Mouse (Mus musculus): ENCODE results near the gene 4930402H24Rik.

Gene 4930402H24Rik

DNA sequence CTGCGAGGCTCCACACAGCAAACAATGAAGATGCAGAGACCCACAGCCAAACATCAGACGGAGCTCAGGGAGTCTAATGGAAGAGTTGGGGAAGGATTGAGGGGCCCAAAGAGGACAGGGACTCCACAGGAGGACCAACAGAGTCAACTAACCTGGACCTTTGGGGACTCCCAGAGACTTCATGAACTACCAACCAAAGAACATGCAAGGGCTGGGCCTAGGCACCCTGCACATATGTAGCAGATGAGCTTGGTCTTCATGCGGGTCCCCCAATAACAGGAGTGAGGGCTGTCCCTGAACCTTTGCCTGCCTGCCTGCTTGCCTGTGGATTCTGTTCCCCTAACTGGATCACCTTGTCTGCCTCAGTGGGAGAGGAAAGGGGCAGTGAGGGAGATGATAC, 101.1 kb downstream of the 4930402H24Rik start:
- no peak for DNase-seq

DNA sequence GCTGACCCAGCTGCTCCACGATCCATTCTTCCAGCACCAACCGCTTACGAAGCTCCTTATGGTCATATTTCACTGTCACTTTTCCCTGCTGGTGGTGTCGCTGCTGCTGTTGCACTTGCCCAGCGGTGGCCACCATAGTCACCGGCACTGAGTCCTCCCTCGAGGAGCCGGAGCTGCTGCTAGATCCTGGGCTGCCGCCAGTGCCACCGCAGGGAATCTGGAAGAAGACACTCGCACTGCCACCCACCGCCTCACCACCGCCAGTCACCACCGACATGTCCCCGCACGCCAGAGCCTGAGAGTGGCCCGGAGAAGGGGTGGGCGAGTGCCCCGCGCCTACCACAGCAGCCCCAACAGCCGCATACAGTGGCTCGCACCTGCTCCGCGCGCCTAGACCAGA, 102.5 kb downstream of the 4930402H24Rik start:
- no peak for DNase-seq

DNA sequence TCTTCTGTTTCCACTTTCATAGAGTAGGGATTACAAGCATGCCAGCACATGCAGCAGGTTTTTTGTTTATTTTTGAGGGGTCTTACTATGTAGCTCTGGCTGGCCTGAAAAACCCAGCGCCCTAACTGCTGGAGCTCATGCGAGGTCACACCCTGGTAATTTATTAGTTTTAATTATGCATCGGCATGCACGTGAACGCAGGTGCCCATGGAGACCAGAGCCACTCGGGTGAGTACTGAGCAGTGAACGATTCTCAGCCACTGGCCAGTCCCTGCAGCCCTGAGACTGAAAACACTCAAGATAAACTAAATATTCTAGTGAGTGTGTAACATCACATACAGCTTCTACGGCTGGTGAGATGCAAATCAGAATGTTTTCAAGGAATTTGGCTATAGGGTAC, 110.5 kb downstream of the 4930402H24Rik start:
- DNase-seq = no peak

DNA sequence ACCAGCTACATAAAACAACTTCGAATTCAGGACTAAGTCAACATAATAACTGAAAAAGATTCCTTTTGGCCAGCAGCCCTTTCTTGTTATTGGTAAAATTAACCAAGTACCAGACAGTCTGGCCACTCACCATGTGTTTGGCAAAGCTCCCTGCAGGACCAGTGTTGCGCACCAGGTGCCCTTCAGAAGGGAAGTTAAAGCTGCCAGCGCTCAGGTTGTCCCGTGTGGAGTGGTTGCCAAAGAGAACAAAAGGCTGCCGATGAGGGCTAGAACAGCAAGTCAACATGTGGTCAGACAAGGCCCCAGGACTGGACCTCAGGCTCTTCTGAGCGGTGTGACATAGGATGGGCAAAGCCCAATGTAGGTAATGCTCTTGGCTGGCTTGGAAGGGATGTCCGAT, 114.5 kb downstream of the 4930402H24Rik start:
- DNase-seq = no peak

DNA sequence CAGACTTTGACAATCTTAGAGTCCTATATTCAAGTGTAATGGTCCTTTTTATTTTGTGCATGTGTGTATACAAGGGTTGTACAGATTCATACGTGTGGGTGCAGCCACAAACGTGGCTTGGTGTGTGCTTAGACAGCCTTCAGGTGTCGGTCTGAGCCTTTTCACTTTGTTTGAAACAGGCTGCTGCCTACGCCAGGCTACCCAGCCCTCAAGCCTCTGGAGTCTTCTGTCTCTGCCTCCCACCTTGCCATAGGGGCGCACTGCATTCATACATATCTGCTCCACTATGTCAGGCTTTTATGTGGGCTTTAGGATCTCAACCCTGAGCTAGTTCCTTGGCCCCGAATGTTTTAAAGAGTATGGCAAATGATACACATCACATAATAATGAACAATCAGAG, 116.6 kb downstream of the 4930402H24Rik start:
- DNase-seq = no peak

DNA sequence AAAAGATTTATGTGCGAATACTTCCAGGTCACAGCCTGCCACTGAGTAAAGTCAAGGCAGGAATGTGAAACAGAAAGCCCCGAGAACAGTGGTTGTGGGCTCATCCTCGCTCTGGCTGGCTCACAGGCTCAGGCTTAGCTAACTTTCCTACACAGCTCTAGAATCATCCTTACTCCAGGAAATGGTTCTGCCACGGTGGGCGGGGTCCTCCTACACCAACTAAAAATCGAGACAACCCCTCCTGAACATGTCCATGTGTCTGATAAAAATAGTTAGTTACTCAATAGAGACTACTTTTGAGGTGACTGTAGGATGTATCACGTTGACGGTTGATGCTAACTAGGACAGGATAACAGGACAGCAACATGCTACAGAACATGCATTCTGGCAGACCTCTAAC, 117.2 kb downstream of the 4930402H24Rik start:
- DNase-seq = no peak

DNA sequence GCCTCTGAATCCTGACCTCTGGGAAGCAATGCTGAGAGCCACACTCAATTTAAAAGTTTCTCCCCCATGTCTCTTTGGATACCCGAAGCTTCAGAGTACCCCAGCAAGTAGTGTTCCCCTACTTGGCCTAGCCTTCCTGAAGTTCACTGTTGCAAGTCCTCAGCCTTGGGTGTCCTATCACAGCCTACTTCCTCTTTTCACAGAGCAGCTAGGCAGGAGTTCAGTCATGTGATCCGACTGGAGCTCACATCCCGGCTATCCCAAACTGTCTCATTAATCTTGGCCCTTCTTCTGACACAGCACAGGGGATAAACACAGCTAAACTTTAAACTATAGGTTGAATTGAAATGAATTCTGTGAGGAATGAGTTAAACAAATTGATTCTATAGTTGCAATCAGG, 121.3 kb downstream of the 4930402H24Rik start:
- DNase-seq = no peak

DNA sequence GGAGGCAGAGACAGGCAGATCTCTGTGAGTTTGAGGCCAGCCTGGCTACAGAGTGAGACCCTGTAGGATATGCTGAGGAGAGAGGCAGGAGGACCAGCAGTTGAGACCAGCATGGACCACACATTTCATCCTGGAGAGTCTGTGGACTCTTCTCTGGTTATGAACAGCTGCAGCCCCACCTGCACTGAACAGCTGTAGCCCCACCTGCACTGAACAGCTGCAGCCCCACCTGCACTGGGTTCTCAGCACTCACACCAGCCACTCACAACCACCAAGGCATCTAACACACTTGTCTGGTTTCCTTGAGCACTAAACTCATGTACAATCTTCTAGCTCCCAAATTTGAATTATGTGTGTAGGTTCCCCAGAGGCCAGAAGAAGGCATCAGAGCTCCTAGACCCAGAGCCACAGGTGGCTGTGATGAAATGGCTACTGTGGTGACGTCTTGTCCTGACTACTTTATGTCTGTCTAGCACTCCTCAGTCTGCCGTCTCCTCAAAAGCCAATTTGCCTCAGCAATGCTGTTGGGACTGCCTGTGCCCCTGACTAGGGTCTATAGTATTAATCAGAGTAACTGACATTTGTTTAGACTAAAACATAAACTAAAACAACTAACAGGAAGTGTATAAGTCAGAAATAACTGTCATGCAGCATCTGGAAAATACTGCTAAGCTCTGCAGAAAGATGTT, 125.4 kb downstream of the 4930402H24Rik start:
- no peak for DNase-seq

DNA sequence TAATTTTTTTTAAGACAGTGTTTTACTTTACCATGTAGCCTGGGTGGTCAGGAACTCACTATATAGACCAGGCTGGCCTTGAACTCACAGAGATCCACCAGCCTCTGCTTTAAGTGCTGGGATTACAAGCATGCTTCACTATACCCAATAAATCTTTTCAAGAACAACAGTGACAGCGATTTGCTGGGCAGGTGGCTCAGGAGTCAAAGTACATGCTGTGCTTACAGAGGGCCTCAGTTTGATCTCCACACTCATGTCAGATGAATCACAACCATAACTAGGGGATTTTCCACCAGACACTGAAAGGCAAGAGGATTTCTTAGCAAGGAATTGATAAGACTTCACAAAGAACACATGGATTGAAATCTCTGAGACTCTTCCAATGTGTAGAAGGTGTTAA, 126.3 kb downstream of the 4930402H24Rik start:
- DNase-seq = no peak

DNA sequence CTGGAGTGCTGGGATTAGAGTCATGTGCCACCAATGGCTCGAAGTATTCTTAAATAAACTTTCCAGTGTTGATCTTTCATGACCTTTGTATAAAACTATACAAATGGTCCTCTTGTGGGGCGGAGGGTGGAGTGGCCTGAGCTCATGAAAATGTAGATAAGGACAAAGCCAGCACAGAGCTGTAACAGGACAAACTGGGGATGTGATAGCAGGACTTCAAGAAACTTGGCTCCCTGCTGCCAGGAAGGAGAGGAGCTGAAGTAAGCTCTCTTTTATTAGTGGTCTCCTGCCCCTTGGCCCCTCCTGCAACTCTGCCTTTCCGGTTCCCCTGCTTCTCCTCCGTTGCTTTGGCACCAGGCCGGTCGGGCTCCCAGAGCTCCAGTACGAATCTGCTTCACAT, 129.6 kb downstream of the 4930402H24Rik start:
- peak; percentile 5 for DNase-seq

DNA sequence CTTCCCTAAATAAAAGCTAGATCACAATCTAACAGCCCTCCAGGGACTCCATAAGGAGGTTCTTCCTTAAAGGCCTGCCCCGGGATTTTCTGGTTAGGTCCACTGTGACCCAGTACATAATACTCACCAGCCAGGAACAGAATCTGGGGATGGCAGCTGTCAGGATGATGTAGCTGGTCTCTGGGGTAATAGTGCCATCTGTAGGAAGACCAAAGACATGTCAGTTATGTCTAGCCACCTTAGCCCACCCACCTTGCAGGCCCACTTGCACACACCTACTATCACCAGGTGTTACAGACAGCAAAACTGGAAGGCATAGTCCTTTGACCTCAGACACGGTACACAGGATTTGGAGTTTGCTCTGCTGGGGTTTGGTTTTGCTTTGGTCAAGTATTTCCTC, 138.7 kb downstream of the 4930402H24Rik start:
- DNase-seq = no peak

DNA sequence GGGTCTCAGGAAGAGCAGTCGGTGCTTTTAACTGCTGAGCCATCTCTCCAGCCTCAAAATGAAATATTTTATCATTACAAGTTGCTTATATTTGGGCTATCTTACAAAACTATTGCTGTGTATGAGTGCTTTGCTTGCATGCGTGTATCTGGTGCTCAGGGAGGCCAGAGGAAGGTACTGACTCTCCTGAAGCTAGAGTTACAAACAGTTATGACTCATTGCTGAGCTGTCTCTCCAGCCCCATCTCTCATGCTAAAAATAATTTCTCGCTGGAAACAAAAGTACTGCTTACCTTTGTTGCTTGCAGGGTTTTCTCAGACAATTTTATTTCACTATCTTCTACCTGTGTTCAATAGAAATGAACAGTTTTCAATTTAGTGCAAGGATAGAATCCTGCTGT, 140.8 kb downstream of the 4930402H24Rik start:
- no peak for DNase-seq

DNA sequence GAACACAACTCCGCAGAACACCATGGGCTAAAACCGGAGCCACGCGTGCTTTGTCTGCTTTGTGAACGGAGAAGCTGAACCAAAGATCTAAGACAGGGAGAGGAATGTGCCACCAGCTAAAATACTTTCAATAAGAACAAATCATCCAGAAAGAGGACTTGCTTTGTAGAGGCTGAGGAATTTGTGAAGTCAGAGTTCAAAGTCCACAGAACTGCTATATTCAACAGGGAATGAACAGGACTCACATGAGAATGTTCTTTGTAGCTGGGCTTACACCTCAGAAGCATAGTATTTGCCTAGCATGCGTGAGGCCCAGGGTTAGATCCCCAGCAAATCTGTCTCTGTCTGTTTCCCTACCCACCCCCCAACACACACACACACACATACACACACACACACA, 145.3 kb downstream of the 4930402H24Rik start:
- DNase-seq = no peak

DNA sequence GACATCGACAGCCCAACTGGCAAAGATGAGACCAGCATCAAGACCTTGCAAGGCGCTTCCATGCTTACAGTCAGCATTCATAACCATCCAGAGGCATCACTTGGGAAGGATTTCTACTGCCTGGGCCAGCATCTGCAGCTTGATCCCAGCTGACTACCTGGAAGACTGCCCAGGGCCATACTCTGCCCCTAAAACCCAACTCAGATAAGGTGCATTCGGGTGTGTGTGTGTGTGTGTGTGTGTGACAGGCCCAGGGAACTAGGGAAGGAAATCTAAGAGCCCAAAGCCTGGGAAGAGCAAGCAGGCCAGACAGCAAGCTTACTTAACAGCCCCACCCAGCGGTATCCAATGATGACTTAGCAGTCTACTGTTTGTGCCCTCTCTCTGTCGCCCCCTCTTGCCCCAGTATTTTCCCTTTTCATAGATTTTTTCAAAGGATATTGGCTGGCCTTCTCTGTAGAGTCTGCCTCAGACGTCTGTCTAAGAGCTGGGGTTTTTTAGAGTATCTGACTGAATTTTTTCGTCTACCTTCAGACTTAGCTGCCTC, 151.1 kb downstream of the 4930402H24Rik start:
- DNase-seq = no peak

DNA sequence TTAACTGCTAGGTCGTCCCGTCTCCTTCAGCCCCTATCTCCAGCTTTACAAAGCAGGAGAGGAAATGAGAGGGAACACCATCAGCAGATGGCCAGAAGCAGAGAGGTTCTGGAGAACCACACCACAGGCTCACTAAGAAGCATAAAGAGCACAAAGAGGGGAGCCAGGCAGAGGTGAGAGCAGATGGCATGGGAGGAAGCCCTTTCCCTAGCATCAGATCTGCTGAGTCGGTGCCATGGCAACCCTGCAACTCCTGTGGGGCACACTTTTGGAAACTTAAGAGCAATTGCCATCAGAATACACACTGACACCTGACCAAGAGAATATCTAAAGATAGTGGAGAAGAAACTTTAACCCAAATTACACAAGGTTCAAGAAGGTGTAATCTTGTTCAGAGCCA, 151.6 kb downstream of the 4930402H24Rik start:
- no peak for DNase-seq

DNA sequence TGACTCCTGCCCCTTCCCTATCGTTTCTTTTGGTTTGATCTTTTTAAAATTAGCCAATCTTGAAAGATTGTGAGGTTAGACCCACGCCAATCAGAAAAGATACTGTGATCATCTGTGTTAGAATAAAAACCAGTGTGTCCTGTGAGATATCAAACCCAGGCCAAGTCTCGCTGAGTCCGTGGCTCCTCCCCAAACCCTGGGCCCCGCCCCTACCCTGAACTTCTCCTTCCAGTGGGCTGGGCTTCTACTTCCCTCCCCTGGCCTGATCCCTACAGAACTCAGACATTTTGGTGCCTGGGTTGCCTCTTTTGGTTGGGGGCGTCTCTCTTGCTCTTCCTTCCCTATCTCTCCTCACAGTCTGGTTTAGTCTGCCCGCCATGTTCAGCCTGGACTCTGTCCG, 155.8 kb downstream of the 4930402H24Rik start:
- DNase-seq = no peak

DNA sequence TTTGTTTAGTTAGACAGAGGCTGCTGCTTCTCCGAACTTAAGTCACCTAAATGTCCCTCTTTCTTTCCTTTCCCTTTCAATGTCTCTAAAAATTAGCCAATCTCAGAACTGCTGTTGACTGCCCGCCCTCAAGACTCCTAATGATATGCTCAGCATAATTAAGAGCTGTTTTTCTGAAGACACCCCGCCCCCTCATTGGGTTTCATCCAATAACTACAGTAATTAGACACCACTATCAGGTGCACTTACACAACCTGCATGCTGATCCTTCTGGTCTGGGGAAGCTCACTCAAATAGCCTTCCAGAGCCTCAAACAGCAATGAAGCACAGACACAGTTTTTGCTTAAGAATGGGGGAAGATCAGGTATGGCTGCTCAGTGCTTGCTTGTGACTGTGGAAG, 156.5 kb downstream of the 4930402H24Rik start:
- no peak for DNase-seq

DNA sequence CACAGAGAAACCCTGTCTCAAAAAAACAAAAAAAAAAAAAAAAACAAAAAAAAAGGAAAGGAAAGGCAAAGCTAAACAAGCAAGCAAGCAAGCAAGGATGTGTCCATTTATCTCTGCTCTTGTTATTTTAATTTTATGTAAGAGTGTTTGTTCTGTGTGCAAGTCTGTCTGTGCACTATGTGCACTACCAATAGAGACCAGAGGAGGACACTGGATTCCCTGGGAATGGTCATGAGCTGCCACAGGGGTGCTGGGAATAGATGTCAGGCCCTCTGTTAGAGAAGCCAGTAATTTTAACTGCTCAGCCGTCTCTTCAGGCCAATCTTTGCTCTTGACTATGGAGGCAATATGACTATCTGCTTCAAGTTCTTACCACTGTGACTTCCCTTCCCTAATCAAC, 162.6 kb downstream of the 4930402H24Rik start:
- no peak for DNase-seq

DNA sequence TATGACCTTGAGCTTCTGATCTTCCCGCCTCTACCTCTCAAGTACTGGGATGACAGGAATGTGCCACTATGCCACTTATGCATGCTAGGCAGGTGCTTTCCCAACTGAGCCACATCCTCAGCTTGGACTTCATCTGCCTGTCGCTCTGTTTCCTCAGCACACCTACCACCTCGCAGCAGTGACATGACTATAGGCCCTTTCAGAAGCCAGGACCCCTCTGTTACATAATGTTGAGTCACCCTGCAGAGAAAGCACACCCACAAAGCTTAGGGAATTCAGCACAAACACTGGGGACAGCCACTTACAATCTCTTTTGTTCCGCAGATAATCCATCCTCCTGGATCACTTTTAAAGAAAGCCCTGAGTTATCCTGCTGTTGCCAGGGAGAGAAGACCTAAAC, 166.1 kb downstream of the 4930402H24Rik start:
- no peak for DNase-seq

DNA sequence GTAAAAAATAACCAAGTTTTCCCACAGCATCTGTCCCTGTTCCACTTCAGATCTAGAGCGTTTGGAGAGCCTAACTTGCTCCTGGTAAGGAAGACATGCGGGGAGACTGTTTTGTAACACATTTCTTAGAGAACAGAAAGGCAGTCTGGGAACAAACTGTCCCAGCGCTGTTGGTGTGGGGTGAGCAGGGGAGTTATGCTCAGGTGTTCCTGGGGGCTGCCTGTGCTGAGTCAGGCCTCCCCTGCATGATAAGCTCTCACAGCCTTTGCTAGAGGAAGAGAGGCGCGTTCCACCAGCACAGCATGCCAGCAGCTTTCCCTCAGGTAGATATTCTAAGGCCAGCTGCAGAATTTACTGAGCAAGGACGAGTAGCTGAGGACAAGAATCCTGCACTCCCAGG, 168.2 kb downstream of the 4930402H24Rik start:
- DNase-seq = no peak

DNA sequence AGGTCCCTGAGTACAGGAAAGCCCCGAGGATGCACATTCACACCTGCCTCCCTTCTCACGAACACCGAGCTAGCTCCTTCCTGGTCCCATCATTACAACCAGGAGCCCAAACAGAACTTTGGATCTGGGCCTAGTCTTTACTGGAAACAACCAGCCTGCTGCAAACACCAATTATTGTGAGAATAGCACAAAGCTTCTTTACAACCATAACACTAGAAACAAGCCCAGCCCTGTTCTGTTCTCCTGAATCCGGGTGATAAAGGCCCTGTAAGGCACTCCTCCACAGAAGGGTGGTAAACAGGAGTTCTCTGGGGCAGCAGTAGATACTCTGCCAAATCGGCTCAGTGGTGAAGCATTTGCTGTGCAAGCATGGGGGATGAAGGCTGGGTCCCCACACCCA, 170.9 kb downstream of the 4930402H24Rik start:
- DNase-seq = no peak

DNA sequence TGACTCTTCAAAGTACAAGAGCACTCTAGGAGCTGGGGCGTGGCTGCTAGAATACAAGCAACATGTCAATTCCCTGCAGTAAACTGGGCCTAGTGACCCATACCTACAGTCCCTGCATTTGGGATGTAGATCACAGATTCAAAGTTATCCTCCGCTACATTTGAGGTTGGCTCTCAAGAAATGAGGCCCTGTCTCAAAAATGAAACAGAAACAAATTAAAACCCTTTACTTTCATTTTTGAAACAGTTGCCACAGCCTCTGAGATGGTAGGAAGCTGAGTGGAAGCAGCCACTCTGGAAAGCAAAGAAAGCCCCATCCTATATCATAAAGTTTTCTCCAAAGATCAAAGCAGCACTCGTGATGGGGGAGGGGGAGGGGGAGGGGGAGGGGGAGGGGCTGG, 172.8 kb downstream of the 4930402H24Rik start:
- DNase-seq = no peak

DNA sequence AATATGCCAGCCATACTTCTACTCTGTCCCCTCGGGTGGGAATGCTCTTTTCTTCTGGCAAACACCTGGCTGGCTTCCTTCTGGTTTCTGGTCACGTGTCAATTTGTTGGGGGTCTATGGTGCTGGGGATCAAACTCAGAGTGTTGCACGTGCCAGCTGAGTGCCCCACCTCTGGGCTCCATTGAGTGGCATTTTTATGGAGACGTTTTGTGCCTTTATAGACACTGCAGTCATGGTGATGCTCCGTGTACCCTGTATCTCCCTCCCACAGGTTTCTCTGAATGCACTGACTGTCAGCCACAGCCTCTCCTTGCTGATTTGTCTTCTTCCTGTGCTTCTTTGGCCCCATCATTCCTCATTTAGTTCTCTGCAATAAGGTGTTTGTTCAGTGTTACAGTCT, 174.4 kb downstream of the 4930402H24Rik start:
- no peak for DNase-seq

DNA sequence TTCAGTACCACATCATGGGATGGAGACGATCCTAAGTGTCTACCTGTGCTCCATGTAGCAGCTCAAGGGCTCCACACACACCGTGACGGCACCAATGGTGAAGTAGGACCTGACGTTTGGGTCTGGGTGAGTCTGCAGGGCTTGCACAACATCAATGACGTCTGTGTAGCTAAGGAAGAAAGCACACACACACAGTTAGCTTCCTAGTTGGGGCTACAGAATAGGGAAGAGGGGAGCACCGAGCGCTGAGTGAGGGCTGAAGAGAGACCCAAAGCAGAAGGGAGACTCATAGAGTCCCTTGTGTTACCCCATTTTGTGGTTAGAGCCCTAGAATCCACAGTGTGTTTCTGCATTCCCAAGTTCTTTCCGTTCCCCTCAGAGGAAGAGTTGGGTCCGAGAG, 175.5 kb downstream of the 4930402H24Rik start:
- DNase-seq = peak; percentile 11

DNA sequence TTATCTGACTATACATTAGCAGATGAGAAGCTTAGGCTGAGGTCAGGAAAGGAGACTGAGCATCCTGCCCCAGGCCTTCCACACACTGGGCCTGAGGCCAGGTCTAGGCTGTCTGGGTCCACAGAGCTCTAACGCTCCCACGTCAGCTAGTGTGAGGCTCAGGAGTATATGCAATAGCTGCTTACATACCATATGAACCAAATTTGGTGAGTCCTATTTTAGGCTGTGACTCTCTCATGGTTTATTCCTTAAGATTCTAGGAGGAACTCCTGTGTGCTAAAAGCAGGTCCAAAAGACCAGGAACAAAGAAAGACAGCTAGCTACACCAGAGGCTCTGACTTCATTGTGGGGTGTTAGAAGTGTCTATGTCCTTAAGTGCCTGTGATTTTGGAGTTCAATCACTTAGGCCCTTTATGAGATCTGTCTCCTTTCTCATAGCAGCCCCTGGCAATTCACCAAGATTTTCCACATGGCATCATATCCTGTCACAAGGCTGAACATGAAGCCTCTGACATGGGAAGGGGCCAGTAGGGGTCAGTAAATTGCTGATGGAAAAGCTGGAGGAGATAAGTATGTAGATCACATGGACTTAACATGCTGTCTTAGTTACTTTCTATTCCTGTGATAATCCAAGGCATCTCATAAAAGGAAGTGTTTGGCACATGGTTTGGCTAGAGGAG, 177.2 kb downstream of the 4930402H24Rik start:
- DNase-seq = no peak

Measured in lung, postnatal 14 days (tissue).